Mouse (Mus musculus) CD8-positive naive resting alpha-beta T cell, adult 2 months (primary cell): ENCODE data around the gene Chtf18.

ENCODE experiments used
- DNase-seq, 2 experiments: peaks; one replicate each; pipeline ENCODE4 v3.0.0; 2022; ENCODE audit warnings: low read depth in 2 of 2, low spot score in 2 of 2

The Chtf18 gene

DNA sequence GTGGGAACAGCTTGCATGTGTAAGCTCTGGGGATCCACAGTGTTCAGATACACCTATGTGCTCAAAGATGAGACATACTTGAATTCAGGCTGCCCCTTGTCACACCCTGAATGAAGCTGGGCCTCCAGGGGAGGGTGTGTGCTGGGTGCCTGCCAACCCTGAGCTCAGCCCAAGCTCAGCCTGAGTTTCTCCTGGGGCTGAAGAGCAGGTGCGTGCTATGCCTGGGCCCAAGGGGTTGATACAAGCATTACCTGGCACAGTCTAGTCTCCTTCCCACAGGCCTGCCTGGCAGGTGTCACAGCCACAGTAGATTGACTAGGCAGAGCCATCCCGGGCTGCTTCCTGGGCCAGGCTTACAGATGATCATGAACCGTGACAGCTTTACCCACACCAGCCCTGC lies 8.5 kb upstream of the Chtf18 start, which contains the start of gene Mslnl:
Gene Mslnl, plus strand, starts transcription at position 298 of the 400 bp plus-strand sequence.
- DNase-seq = no peak

DNA sequence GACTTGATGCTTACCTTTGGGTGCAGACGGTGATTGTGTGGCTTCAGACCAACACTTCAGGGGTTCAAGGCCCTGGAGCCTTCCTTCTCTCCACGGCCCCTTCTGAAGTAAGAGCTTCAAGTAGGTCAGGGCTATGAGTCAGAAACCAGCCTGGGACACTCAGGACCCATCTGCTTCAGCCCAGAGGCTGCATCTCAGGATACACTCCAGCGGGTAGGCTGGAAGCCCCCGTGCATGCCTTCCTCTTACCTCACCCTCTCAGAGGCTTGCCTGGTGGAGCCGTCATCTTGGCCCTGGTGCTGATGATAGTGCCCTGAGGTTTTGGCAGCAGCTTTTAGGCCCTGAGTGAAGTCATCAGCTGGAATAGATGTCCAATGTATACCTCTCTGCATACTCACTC lies 8.0 kb upstream of the Chtf18 start:
- no peak for DNase-seq

DNA sequence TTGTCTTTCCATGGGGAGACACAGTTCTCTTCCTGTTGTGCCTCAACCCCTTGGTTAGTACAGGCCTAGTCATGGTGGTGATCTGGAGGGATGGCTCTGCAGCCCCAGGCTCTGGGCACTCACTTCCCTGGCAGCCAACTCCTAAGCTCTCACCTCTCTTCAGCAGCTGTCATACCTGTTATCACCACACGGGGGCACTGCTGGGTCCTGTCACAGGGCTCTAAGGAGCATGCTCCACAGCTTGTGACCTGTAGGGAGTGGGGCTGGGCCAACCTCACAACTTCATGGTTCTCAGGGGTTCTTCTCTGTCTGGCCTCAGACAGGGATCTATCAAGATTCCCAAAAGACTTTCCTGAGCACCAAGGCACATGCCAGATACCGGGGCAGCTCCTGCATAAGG lies 4.9 kb upstream of the Chtf18 start:
- DNase-seq = peak; percentile 67 to 76

DNA sequence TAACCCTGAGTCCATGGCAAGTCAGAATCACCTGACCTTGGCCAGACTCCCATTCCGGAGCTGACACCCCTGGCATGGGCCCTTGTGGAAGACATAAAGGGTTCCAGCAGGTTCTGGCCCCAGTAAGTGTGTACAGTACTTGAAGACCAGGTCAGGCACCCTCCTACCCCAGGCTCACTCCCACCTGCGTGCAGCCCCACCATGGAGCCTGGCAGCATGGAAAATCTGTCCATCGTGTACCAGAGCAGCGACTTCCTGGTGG lies 721 bp upstream of the Chtf18 start:
- DNase-seq = no peak

- DNase-seq = no peak
These were observed 2.0 kb downstream of the Chtf18 start for GRCm38 (mm10) chr17:25725264-25725663.

DNA sequence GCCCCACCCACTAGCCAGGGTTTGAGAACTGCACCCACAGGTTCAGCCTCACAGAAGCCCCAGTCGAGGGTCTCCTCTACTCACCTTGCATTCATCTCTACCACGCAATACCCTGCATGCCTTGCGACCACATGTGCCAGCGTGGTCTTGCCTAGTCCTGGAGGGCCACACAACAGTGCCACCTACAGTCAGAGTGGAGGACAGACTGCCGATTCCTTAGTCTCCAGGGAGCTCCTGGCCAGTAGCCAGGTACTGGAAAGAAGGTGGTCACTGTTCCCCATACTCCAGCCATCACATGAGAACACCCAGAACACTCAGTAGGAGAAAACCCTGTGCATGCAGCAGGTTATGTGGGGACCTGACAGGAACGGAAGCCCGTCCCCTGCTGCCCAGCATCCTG lies 3.3 kb downstream of the Chtf18 start:
- no peak for DNase-seq

- DNase-seq = no peak
These were observed 3.7 kb downstream of the Chtf18 start for GRCm38 (mm10) chr17:25723470-25723869.

- no peak for DNase-seq
These were observed 5.7 kb downstream of the Chtf18 start for GRCm38 (mm10) chr17:25721476-25721875.

- no peak for DNase-seq
These were observed 9.5 kb downstream of the Chtf18 start for GRCm38 (mm10) chr17:25717691-25718090.

GRCm38 (mm10) chr17:25716711-25717637 lies 10.2 kb downstream of the Chtf18 start, which contains the start of gene Gng13:
Gng13 (plus strand) TSS chr17:25717171.
- DNase-seq = no peak

GRCm38 (mm10) chr17:25716130-25716529 lies 11.1 kb downstream of the Chtf18 start:
- DNase-seq = no peak

GRCm38 (mm10) chr17:25715627-25716026 lies 11.6 kb downstream of the Chtf18 start:
- DNase-seq = no peak

GRCm38 (mm10) chr17:25711136-25711535 lies 16.1 kb downstream of the Chtf18 start:
- no peak for DNase-seq

DNA sequence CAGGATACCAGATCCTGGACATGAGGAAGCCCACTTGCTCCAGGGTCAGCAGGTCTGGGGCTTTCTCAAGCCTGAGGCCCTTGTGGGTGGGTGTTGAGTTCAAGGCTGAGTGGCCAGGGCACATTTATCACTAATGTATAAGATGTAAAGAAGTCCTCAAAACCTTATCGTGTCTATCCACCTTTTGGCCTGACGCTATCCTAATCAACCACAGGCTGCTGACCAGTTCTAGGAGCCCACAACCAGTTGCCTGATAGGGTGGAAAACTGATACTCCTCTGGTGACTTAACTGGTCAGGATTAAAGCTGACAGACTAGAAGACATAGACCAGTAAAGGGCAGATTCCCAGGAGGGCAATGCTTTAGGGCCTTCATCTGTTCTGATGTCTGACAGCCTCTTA lies 17.2 kb downstream of the Chtf18 start:
- no peak for DNase-seq

GRCm38 (mm10) chr17:25700863-25701496 lies 26.2 kb downstream of the Chtf18 start:
- DNase-seq = no peak

GRCm38 (mm10) chr17:25698446-25698845 lies 28.8 kb downstream of the Chtf18 start:
- DNase-seq = peak; percentile 53 to 70

- DNase-seq = no peak
These were observed 31.0 kb downstream of the Chtf18 start for GRCm38 (mm10) chr17:25696263-25696662.

DNA sequence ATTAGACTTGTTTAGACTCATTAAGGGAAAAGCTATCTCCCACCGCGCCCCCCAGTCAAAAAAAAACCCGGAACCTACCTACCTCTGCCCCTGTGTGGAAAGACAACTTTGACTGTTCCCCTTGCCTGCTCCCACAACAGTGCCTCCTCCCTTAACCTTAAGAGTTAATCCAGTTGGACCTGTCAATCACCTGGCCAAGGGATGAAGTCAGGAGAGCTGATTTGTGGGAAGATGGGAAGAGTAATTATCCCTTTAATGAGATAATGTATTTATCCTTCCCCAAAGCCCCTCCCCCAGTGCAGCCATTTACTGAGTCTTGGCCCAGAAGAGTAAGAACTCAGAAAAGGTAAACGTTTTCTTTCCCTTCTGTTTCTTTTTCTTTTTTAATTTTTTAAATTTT lies 38.3 kb downstream of the Chtf18 start:
- no peak for DNase-seq

DNA sequence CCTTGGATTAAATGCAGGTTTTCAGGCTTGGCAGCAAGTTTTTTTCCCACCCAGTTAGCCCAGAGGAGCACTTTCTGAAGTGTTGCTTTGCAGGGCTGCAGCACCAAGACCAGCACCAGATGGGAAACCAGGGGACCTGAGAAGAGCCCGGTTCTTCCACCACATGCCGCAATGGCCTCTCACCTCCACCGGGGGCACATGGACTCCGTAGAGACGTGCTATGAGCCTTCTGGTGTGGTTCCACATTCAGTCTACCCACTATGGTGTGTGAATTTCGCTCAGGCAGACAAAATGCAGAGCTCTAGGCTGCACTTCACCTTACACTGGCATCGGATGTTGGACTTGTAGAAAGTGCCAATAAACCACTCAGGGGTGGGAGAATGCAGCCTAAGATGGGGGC lies 40.9 kb downstream of the Chtf18 start:
- DNase-seq = no peak

DNA sequence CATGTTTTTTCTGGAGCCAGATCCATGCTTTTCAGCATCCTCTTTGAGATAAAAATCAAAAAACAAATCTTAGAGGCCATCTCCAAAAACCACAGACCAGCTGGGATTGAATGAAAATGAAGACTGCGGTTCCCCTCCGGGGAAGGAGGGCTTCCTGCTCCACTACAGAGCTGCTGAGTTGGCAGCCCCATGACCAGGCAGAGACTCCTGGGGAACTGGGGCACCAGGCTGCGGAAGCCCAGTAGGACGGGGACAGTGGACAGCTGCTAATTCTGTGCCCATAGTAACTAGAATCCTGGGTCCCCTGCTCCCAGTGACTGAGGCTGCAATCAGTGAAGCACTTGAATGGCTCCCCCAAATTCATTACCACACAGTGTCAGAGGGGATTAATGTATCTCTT lies 45.6 kb downstream of the Chtf18 start:
- DNase-seq = no peak

DNA sequence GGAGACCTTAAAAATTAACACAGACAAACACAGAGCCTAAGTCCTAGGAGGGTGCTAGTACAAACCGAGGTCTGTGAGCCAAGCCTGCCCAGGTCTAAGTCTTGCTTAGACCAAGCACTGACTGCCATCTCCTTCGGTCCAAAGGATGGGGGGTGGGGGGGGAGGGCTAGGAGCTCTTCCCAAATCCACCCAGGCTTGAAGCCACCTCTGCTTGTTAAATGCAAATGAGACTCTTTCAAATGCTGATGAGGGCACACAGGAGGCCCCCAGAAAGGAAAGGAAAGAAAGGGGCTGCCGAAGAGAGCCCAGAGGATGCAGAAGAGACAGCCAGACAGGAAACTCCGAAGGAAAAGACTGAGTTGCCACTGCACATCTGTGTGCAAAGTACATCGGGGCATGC lies 47.4 kb downstream of the Chtf18 start:
- no peak for DNase-seq

GRCm38 (mm10) chr17:25677969-25678368 lies 49.2 kb downstream of the Chtf18 start:
- no peak for DNase-seq

GRCm38 (mm10) chr17:25672982-25673381 lies 54.2 kb downstream of the Chtf18 start:
- DNase-seq = no peak
